Mouse (Mus musculus) common myeloid progenitor, adult 5-6 weeks (primary cell): Measurements from ENCODE around the gene Tead3. TPM values are rescaled to one million over a fixed set of nuclear protein-coding genes. Genes with fewer than 3 reads are reported as not detected.
"Not testable (repeated sequence)": the region's sequence is repeated elsewhere in the genome, so short reads cannot be mapped to it uniquely, and the experiment has no call there.

Experiments used
- ATAC-seq: replicated peaks from 2 replicates; pipeline ENCODE4 v1.8.0; 2016; ENCODE audit warnings: low read depth, mild to moderate bottlenecking, moderate TSS enrichment, inconsistent platforms; ENCODE audit not compliant: poor library complexity, severe bottlenecking
- total RNA-seq: library from RNA; stranded (forward); fragments of 200-1000, 187-1606 nt; gene quantifications from 2 replicates; pipeline ENCODE4 v1.2.3, GENCODE M21; 2017

Gene Tead3
- total RNA-seq, 1 experiment from 2014 or later, result not detected

DNA sequence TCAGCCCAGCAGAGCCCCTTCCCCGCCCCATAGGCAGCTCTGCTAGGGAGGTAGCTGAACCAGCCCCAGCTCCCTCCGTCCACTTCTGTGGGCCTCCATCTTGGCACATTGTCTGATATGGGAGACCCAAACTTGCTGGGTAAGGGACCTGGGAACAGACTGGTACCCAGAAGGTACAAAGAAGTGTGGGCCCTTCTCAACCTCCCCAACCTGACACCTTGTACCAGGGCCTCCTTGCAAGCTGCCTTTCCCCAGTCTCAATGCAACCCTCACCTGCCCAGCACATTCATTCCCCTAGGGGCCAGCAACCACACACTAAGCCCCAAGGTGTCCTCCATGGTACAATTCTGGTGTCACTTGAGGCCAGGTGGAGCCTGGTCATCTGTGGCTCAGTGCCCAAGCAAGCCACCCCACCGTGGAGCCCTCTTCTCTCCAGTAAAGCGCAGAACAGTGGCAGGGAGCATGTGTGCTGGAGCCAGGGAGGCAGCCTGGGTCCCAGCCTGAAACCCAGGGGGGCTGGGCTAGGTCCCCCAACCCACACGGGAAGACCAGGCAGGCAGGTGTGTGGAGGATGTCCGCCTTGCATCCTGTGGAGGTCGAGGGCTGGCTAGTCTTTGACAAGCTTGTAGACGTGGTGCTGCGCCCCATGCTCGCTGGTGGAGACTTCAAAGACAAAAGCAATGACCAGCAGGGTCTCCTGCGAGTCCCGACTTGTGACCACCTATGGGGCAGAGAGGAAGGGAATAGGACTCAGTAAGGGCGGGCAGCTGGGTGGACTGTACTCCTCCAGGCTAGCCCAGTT lies 18.3 kb downstream of the Tead3 start:
- ATAC-seq, result no peak

DNA sequence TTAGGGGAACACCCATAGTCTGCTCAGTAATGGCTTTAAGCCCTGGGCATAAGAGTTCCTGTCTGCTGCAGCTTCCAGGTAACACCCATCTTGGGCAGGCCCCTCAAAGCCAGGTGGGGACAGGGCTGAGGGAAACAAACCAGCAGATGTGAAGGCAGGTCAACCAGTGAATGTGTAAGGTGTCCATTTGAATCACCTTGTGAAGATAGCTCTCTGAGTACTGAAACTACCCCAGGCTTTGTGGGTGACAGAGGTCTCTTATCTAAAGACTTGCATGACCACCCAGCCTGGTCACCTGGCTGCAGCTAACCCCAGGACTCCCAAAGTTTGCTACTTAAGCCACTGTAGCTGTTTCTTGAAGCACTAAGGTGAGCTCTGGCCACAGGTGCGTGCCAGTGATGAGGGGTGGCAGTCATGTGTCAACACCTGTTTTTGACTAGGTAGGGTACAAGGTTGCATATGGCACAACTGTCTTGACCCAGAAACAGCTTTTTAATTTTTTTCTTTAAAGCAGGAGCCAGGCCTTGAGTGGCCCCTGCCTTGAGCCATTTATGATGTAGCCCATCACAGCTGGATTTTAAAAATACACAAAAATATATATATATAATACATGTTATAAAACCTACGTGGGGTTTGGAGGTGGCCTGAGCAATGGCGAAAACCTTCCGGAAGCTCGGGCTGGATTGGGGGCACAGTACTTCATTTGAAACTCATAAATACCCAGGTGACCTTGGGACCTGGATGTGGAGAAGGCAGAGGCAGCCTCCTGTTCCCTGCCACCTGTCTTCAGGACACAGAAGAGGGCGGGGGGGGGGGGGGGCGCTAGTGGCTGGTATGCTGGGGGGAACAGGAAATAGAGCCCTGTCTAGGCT lies 19.1 kb downstream of the Tead3 start:
- ATAC-seq, result no peak

DNA sequence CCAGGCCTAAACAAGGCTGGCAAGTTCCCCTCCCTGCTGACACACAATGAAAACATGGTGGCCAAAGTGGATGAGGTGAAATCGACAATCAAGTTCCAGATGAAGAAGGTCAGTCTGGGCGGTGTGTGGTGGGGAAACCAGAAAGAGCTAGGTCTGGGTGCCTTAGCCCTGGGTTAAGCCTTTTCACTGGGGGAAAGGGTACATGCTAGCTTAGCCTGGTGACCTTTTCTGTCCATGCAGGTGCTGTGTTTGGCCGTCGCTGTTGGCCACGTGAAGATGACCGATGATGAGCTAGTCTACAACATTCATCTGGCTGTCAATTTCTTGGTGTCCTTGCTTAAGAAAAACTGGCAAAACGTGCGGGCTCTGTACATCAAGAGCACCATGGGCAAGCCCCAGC lies 20.0 kb downstream of the Tead3 start:
- not testable (repeated sequence) for ATAC-seq

DNA sequence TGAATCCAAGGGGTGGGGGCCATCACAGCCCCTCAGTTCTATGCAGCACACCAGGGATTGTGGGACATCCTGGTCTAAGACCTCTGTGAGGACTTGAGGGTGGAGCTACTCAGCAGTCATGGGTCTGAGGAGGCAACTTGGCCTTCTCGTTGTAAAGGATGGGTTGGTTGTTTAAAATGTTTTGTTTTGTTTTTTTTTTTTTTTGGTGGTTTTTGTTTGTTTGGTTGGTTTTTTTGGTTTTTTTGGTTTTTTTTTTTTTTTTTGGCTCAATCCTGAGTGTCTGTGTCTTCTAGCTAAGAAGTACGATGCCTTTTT lies 20.4 kb downstream of the Tead3 start:
- ATAC-seq, result no peak

DNA sequence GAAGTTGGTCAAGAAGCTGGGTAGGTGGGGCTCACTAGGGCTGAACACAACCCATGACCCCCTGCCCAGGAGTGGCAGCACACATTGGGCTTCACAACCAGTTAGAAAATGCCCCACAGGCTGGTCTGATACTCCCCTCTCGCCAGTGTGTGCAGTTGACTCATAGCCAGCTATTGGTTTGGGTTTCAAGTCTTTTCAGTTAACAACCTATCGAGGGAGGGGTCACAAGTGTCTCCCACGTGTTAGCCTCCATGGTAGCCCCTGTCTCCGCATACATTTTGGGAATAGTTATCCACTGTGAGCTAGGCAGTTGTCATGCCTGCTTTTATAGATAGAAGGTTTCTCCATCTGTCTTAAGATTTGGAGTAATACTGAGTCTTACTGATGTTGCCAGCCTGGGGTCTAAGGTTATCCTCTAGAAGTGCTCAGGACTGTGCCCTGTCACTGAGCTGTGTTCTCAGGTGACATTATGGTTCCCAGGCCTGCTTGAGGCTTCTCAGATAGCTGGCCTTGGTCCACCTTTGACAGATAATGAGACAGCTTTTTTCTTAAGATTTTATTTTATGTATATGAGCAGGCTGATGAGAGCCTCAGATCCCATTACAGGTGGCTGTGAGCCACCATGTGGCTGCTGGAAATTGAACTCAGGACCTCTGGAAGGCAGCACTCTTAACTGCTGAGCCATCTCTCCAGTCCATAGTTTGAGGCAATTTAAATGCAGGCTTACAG lies 20.9 kb downstream of the Tead3 start:
- no peak for ATAC-seq

DNA sequence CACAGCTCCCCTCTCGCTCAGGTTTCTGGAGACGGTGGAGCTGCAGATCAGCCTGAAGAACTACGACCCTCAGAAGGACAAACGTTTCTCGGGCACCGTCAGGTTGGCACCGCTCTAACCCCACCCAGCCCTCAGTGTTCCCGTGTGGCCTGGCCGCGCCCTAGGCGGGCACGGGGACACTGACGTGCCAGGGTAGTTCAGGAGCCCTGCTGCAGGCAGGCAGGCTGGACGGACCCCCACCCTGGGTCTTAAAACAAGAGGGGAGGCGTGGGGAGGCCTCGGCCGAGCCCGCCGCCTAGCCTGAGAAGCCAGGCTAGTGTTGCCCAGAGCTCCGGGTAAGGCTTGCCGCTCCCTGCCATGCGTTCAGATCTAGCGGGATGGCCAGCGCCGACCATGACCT lies 21.7 kb downstream of the Tead3 start:
- ATAC-seq, result no peak

DNA sequence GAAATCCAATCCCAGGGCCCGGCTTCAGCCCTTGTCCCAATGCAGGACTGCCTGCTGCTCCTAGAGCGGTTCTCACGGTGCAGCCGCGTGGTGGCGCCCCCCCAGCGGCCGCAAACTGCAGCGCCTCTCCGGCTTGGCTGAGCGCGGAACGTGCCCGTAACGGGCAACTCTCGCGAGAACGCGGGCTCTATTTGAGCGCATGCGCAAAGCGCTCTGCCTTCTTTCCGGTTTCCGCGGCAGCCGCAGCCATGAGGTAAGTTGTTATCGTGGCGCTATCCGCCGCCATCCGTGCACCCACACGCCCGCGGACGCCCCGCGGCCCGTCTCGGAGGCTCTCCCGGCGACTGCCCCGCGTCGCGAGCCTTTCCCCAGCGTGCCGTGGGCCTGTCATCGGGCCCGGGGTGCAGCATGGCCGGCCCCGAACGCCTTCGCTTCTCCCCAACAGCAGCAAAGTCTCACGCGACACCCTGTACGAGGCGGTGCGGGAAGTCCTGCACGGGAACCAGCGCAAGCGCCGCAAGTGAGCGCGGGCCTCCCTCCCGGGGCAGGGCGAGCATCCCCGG lies 22.2 kb downstream of the Tead3 start, which contains the start of gene Rpl10a:
Rpl10a (plus strand) TSS at position 106 of the 563 bp plus-strand sequence.
- ATAC-seq, result peak; percentile 85

DNA sequence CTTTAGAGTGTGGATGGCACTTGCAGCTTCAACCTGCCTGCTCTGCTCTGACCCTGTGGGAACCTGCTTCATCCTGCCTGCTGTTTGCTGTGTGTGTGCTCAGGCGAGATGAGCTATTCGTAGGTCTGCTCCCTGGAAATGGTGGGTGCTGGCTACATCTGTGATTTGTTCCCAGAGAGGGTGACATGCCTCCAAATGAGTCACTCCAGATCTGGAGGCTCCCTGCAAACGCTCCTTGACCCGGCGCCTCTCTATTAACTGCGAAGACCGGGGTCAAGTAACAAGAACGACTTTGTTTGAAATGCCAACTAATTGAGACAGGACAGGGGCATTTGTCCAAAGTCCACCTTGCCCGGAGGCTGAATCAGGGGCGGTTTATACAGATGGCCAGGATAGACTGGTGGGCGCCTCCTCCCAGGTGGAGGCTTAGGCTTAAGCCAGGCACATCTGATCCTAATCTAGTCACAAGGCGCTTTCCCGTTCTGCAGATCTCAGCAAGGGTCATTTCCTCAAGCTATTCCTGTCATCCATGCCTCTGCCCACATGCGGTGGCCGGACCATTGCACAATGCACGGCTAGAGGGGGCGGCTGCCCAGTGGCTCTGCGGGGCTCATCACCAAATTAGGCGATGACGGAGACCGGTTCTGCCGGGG lies 22.8 kb downstream of the Tead3 start:
- ATAC-seq, result peak; percentile 30

DNA sequence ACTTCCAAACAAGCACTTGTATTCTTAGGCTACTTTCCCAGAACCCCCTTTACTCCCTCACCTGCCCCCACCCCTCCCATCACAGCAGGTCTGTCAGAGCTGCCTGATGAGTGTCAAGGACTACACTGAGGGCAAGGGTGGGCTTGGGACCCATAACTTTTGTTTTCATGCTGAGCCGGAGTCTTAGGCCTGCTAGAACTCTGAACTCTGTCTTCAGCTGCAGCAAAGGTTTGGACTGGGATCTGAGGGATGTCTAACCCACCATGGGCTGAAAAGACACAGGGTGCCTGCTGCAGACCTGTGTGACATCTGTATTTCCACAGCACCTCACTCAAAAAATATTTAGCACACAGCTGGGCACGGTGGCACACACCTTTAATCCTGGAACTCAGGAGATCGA lies 23.7 kb downstream of the Tead3 start:
- no peak for ATAC-seq

DNA sequence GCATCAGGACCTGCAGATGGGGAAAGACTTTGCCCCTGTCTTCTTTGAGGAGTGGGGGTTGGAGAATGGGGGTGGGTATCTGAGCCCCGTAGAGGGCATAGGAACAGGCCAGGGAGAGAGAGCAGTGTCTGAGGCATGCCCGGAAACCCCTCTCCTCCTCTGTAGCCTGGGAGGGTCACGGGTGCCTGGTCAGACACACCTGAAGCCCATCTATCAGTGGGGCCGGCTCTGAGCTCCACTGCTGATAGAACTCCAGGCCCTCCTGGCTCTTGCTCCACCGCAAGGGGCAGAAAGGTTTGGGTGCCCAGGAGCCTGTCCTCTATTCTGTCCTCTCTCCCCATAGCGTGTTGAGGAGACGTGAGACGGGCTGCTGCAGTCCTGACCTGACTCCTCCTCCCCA lies 24.9 kb downstream of the Tead3 start:
- ATAC-seq, result no peak

DNA sequence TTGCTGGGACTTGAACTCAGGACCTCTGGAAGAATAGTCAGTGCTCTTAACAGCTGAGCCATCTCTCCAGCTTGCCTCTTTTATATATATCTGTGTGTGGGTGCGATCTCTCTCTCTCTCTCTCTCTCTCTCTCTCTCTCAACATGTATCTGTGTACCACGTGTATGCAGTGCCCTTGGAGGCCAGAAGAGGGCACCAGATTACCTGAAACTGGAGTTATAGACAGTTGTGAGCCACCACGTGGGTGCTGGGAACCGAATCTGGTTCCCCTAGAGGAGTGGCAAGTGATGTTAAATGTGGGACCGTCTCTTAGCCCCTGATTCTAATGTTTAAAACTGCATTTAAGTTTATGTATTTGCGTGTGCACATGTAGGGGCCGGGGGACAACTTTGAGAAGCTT lies 26.2 kb downstream of the Tead3 start:
- ATAC-seq, result not testable (repeated sequence)

DNA sequence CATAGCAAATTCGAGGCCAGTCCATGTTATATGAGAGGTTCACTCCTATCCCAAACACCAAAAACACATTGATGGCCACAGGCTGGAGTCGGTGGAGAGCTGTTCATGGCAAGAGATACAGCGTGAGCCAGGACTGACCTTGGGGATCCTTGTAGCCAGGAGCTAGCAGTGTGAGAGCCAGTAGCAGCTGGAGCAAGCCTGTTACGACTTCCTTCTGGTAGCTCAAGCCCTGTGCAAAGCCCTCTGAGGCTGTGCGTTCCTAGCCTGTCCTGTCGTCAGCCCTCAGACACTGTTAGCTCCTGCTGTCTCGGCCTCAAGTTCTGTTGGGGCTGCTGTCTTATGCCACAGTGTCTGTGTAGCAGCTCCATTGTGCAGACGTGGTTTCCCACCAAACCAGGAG lies 26.8 kb downstream of the Tead3 start:
- no peak for ATAC-seq

DNA sequence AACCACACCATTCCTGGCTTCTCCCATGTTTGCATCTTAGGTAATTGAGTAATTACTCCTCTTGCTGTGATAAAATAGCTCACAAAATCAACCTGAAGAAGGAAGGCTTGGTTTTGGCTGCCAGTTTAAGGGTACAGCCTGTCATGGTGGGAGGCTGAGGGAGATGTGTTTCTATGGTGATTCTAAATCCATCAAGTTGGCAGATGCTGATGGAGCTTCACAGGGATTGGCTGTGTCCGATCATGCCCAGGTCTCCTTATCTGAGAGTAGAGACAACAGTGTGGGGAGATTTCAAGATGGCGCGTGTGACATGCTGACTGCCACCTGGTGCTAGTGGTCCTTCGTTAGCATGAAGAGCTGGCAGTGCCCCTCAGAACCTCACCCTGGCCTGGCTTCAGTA lies 28.9 kb downstream of the Tead3 start:
- no peak for ATAC-seq

DNA sequence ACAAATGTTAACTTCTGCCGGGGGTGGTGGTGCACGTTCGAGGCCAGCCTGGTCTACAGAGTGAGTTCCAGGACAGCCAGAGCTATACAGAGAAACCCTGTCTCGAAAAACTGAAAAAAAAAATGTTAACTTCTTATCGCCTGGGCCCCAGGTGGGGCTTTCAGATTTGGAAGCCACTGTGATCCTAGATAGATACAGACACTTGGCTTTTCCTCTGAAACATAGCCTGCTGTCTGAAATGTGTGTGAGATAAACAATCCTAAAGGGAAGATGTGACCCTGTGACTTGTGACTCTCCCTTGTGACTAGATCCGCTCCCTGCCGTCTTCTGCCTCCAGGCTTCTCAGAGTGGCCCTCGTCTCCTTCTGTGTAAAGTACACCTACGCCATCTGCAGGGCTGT lies 32.9 kb downstream of the Tead3 start:
- no peak for ATAC-seq

DNA sequence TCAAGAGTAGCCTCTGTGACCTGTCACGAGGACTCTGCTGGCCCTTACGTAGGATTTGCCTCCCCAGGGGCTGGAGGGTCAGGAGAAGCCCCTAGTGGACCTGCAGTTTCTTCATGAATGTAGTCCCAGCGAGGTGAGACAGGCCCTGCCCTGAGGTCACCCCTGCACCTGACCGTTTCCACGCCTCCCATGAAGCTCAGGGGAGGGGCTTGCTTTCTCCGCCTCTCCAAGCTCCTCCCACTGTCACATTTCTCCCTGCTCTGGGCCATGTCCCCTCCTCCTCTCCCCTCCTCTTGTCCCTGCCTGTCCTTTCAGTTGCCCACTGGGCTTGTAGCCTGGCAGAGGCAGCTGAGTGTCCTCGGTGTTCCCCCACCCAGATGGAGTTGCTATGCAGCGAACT lies 33.5 kb downstream of the Tead3 start:
- no peak for ATAC-seq

DNA sequence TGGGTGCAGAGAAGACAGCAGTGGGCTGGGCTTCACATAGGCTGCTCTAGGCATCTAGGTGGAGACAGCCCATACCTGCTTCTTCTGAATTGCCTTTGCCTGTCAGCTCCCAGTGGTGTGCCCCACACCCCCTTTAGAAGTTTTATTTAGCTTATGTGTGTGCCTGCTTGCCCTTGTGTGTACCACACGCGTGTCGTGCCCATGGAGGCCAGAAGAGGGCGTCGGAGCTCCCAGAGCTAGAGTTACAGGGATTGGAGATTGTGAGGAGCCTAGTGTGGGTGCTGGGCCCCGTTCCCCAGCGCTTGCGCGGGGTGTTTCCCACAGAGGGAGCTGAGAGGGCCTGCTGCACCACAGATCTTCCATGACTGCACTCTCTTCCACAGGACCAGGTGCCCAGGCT lies 34.1 kb downstream of the Tead3 start:
- ATAC-seq, result no peak

DNA sequence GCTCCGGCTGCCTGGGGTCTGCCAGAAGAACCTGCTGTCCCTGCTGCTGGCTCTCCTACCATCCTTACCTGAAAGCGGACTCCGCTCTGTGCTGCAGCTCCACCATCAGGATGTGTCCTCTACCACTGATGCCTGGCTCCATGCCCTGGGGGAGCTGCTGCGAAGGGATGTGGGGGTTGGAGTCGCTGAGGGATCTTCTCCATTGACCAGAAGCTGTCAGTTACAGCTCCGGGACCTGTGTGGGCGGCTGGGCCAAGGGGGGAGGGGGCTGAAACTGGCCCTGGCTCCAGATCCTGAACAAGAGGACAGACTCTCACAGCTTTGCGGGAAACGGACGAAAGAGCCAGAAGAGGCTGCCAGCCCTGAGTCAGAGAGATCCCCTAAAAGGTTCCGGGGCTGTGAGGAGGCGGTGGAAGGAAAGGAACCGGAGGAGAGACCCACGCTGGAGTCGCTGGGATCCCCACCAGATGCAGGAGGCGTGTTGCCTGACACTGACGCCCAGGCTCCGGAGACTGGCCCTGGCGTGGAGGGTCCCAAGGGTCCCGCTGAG lies 34.9 kb downstream of the Tead3 start:
- no peak for ATAC-seq

DNA sequence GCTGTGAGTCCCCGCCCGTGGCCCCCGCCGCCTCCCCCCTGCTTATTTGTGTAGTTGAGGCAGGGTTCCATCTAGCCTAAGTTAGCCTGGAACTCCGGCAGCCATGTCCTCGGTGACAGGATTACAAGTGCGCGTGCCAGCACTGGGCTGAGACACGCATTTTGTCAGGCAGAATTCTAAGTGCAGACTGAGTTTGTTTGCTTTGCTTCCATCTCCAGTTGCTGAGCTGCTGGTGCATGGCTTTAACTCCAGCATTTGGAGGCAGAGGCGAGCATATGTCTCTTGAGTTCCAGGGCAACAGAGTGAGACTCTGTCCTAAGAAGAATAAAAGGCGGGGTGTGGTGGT lies 36.8 kb downstream of the Tead3 start:
- ATAC-seq, result no peak

DNA sequence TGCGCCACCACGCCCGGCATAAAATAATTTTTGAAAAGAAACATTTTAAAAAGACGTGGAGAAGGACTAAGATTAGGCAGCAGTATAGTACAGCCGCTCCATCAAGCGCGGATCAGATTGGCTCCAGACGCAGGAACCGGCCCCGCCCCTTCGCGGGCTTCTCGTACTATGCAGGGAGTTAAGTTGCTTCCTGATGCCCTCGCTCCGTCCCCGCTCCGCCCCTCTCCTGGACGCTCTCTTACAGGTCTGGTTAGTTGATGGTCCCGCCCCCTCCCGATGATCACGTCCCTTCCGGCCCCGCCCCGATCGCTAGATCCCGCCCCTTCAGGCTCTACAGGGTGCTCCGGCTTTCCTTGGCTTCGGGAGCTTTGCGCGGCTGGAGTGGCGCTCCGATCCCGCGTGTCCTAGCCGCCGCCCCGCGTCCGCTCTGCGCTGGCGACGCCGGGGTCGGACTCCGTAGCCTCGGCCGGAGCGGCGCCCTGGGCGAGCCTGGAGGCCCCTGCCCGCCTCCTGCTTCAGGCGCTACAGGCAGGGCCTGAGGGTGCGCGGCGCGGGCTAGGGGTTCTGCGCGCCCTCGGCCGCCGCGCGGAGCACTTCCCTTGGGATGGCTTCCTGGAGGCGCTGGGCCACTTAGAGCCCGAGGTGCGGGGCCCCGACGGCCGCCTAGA lies 37.3 kb downstream of the Tead3 start, which contains the start of gene Fance:
Fance (plus strand) TSS at position 308 of the 668 bp plus-strand sequence.
- peak; percentile 93 for ATAC-seq
